Mouse (Mus musculus): ENCODE results near the gene Igf1r.

The Igf1r gene

DNA sequence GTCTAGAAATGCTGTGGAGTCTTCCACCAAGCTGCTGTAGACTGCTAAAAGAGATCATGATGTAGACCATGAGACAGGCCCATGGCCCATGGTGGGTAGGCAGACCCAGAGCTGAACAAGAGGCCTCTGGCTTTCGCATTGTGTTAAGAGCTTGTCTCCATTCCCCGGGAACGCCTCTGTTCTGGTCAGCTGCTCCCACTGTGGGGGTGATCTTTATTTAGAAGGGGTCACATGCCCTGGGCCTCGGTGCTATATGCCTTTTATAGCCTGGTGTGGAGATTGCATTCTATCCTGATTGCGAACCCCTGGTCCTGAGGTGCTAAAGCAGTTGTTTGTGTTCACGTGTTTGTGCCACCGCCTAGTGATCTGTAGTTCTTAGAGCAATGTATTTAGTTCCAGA lies 57.5 kb downstream of the Igf1r start:
- no peak for DNase-seq (ENCODE audit: low spot score)

DNA sequence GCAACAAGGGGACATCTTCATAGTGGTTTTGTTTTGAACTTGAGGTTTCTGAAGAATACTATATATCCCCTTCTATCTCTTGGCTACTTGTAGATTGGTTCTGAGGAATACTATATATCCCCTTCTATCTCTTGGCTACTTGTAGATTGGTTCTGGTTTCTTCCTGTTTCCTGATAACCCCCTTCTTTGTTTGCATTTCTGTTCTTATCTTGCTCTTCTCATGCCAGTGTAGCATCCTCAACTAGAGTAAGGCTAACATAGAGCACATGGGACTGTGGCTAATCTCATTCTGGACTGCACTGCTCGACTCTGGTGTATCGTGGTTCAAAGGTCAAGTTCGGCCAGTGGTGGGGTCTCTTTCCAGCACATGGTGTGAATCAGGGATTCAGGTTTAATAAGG lies 58.2 kb downstream of the Igf1r start:
- DNase-seq (ENCODE audit: low spot score) = no peak

DNA sequence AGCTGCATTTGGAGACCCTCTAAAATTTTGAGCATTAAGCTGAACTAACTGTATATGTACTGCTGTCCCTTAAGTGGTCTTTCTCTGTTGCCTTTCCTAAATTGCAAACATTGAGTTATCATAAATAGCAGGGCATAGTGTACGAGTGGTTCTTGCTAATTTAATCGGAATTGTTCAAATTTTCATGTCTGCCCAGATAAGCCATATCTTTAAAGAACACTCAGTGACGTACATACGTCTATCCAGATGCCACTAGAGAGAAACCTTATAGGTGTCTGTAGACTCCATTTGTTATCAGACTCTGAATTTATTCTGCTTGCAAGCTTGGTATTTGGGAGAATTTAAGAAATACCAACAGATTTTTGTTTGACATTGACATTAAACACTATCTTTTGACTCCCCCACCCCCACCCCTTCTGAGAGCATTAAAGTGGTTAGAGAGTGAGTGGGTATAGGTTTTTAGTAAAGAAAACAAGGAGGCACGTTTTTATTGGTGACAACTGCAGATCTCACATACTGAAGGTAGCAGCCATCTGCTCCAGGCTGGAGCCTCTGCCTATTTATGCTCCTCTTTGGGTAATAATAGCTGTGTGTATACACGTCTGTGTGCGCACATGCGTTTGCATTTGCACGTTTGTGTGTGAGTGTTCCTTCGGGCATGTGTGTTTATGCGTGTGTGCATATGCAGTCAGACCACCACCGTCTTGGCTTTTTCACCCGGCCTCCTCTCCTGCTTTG lies 58.9 kb downstream of the Igf1r start:
- no peak for DNase-seq (ENCODE audit: low spot score)

DNA sequence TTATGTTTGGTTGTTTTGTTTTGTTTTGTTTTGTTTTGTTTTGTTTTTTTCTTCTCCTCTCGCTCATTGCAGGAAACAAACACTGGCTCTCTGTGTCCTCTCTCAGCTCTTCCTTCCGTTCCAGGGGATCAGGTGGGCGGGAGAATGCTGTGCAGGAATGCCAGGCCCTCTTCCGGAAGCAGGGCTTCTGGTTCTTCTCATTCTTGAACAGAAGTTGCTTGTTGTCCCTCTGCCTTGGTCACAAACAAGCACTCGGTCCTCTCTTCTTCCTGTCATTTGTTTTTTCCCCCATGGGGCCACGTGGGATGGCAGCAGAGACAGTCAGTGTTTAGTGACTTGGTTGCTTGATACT lies 59.5 kb downstream of the Igf1r start:
- DNase-seq (ENCODE audit: low spot score) = no peak

DNA sequence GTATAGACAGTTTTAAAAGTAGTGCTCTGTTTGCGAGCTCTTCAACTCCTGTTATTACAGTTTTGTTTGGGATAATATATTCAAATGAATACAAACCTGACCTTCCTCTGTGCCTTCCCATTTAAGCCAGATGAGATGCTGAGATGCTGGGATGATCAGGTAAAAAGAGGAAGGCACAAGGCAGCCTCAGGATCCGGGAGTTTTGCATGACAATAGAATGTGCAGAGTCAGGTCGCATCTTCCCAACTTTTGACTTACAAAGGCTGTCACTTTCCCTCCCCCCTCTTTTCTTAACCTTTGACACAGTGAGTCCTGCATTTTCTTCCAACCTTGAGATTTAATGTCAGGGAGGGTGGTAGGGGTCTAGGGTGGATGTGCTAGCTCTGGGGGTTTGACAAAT lies 61.9 kb downstream of the Igf1r start:
- DNase-seq (ENCODE audit: low spot score) = no peak

DNA sequence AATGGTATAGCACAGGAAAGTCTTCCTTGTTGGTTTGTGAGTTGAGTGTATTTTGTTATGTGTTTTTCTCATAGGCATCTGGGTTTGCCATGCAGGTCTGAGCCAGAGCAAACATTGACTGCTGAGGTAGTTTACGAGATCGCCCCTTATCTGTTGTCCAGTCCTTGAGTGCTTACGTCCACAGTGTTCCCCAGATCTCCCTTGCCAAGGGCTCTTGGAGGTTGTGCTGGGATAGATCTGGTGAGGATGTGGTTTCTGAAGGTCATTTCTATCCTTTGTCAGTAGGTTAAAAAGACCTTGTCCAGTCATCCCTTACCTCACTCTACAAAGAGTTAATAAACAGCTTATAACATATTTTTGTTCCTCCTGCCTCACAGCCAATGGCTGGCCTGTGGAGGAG lies 62.8 kb downstream of the Igf1r start:
- DNase-seq (ENCODE audit: low spot score) = no peak

DNA sequence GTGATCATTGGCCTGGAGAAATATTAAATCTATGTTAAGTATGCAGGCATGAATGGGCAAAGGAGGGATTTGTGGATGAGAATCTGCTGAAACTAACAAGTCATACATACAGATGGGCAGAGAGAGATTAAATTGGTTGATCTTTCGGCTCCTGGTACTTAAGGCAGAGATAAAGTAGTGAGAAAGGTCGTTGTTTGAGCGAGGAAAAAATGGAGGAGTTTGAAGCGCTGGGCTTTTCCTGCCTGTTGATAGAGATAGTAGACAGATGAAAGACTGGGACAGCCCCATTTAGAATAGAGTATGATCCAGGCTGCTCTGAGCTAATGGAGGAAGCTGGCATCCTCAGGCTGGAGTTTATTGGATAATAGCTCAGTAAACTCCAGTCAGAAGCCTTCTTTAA lies 65.4 kb downstream of the Igf1r start:
- no peak for DNase-seq (ENCODE audit: low spot score)

DNA sequence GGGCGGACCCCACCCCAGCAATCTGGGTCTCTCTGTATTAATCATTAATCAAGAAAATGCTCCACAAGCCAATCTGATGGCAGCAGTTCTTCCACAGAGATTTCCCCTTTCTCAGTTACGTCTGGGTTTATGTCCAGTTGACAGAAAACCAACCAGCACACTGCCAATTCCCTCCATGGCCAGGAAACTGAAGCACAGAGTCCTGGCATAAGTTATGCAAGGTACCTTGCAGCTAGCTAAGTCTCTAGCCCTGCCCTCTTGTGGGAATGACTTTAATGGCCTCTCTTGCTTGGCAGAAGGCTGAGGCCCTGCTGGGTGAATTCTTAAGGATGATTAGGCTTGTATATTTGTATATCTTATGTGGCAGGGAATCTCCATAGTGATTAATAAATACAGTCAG lies 67.9 kb downstream of the Igf1r start:
- DNase-seq (ENCODE audit: low spot score) = no peak

DNA sequence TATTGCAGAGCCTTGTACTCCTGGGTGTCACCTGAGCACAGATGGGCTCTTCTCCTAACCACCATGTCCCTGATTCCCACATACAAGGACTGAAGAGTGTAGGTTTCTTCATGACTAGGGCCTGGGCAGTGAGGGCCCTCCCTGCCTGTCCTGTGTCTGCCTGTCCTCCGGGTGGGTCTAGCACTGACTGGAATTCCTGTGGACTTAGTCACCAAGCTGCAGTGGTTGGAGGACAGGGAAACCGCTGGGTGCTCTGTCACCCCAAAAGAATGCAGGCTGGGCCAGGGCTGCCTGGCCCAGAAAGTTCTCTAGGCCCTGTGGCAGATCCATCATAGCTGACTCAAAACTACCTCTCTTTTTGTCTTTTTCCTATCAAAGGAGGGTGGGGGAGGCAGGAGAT lies 69.1 kb downstream of the Igf1r start:
- no peak for DNase-seq (ENCODE audit: low spot score)

DNA sequence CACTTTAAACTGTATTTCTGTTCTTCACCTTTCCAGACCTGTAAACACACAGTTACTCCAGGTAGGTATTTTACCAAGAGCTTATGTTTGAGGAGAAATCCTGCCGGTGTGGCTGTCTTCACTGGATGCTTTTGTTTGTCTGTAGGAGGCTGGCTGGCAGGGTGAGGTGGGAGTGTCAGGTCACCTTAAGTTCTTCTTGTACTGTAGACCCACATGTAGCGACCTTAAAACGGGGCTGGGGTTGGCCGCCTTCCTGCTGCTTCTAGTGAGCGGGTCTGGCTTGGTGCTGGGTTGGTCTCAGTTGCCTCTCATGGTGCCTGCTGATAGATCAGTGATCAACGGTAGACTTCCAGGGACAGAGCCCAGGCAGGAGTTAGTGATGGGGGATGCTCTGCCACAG lies 69.6 kb downstream of the Igf1r start:
- no peak for DNase-seq (ENCODE audit: low spot score)

DNA sequence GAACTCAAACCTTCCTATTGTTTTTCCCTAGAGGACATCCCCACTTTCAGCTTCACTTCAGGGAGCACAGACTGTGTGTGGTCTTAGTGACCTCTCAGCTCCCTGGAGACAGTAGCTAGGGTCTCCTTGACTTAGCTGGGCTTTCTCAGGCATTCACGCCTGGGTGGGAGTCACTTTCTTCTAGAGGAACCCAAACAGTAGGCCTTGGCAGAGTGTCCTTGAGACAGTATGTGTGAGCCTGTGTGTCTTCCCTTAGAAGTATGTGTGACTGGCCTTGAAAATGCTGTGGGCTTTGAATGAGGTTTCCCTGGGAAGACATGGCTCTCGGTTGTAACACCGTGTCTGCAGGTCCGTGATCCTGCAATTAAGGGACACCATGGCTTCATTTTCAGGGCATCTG lies 71.3 kb downstream of the Igf1r start:
- DNase-seq (ENCODE audit: low spot score) = no peak

DNA sequence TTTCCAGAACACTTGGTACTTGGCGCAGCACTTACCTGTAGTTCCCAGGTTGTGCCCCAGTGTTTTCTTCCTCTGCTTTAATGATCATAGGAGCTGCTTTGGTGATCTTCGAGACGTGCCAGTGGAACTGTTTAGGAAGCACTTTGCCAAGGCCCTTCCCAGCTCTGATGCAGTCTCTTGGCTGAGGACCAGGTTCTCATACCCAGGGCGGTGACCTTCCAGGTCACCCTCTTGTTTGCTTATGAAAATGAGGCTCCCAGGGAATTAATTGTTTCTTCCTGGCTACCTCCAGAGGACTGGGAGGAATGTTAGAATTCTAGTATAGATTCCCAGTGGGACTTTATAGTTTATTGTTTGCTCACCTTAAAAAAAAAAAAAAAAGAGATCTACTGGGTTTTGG lies 72.0 kb downstream of the Igf1r start:
- no peak for DNase-seq (ENCODE audit: low spot score)

DNA sequence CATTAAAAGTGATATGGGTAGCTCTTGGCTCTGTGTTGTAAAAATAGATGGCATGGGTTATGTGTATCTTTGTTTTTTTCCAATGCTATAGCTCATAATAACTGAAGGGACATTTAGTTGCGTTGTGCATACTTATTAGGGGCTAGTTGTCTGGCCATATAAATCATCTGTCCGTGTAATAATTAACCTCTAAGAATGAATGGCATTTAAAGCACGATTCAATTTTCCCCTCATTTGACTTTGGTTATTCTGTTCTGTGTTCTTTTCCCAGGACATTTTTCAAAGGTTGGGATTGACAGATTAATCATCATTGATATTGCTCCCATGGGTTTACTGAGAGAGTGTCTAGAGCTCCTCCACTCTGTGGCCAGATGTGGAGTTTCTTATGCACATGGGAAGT lies 72.8 kb downstream of the Igf1r start:
- no peak for DNase-seq (ENCODE audit: low spot score)

DNA sequence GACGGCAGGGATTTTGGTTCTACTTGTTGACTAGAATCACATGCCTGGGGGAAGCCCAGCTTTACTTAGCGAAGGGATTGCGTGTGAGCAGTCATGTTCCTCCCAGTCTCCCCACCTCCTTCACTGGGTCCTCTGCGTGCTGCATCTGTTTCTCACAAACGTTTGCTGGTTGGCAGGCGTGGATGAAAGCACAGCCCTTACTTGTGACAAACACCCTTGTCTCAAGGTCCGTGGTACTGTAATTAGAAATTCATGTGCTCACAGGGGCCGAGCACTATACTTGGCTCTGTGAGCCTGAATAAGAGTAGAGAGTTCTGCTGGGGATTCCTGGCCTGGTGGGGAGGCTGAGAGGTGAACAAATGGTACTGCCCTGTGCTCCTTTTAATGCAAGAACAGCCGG lies 73.4 kb downstream of the Igf1r start:
- no peak for DNase-seq (ENCODE audit: low spot score)

DNA sequence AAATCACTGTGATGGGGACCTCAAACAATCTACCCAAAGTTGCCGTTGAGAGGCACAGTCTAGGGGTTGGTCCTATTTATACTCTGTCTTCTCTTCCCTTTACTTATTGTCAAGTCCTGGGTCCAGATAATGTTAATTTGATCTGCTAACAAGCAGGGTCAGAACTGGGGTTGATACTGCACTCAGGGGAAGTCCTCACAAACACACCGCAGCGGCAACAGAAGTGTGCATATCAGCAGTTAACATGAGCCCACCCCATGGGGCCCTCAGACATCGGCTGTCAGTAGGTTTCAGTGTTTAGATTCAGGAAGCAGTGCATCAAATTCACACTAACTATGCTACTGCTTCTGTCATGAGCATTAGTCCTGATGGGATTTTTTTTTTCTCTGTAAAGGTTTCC lies 75.5 kb downstream of the Igf1r start:
- DNase-seq (ENCODE audit: low spot score) = no peak

DNA sequence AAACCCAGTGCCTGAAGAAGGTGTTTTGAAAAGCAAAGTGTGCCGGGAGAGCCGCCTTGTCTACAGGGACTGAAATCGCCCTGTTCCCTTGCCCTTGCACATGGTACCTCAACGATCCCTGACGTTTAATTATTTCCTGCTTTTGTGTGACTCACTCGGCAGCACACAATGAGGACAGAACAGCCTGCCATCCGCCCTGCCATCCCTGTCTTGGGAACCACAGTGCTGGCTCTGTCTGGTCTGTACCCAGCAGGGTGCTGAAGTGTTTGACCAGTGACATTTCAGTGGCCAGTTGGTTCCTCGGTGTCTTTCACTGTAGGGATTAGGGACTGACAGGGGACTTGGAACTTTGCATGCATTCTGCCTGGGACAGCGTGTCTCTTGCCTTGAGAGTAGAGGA lies 78.2 kb downstream of the Igf1r start:
- no peak for DNase-seq (ENCODE audit: low spot score)

DNA sequence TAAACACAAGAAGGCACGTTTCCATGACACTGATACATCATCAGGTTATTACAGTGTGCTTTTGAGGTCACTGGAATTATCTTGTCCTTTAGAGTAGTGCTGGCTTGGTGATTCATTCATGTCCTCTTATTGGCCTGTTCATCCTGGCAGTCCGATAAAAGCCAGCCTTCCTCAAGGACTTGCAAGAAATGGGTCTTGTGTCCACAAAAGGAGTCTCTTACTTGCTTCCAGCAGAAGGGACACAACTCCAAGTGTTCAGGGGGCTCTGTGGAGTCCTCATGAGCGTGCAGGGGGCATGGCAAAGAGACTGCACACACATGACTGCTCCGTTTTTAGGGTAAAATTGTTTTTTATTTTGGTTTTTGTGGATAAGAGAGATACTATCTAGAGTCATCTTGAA lies 83.9 kb downstream of the Igf1r start:
- DNase-seq (ENCODE audit: low spot score) = no peak

DNA sequence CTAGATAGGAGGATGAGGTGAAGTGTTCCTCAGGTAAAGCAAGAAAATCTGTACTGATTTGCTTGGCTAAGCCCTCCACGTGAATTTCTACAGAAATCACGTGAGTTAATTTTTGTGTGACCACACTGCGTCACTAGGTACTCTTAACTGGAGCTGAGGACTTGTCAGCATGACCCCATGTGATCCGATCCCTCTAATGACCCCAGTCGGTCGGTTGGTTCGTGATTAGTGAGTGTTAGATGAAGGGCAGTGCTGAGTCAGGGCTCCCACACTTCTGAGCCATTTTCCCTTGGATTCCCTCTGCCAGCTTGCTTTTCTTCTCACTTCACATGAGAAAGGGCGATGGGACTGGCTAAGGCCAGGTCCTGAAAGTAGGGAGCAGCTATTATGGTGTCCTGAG lies 86.2 kb downstream of the Igf1r start:
- no peak for DNase-seq (ENCODE audit: low spot score)

DNA sequence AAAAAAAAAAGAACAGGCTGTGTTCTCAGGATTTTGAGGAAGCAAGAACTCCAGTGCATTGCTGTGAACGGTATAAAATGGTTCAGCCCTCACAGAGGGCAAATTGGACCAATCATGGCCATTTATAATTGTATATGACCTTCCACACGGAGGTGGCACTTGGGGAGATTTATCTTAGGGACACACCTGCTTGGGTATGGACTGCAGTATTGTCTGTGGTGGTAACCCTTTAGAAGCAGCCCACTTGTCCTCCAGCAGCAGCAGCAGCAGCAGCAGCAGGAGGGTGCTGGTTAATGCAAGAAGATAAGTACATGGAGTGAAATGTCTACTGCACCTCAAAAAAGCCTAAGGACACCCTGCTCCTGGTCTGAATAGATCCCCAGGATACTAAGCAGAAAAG lies 86.9 kb downstream of the Igf1r start:
- DNase-seq (ENCODE audit: low spot score) = no peak

DNA sequence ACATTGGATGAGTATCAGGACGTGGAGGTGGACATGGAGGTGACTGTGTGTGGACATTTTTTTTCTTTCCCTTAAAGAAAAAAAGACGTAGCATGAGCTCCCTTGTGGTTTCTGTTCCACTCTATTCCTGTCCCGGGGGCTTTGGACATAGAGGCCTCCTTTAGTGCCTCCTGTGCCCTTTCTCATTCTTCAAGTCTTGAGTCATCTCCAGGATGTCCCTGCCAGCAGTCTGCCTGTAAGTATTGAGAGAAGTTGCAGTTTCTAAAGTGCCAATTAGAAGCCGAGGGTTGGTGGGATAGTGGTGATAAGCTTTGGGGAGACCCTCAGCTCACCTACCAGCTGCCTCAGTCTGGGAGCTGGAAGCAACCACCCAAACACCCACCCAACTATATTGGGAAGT lies 92.0 kb downstream of the Igf1r start:
- DNase-seq (ENCODE audit: low spot score) = no peak

DNA sequence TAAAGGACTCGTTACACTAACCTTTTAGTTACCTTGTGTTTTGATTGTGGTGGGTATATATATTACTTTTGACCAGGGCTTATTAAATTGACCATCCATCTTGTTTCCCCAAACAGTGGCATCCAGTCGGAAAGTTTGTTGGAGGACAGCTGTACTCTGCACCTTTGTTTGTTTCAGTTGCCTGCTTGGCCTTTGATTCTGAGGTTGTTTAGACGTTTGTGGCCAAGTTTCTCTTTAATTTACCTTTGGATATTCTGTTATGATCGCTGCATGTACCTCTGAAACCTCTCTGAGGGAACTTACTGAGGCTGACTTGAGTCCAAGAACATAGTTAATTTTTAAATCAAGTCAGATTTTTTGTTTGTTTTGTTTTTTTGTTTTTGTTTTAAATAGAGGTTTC lies 94.5 kb downstream of the Igf1r start:
- no peak for DNase-seq (ENCODE audit: low spot score)

DNA sequence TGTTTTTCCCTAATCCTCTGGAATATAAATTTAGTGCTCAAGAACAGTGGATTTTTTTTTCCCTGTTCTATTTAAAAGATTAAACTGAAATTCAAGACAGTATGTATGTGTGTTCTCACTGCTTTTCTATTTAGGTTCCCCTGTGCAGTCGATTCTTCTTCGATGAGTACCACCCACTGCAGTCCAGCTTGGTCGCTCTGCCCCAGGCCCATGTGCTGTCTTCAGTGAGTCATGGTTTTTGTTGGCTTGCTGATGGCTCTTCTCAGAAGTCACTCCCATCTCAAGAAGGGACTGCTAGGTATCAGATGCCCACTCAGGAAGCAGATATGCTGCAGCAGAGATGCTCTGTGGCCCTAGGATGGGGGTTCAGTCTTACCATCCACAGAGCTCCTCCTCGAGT lies 95.9 kb downstream of the Igf1r start:
- no peak for DNase-seq (ENCODE audit: low spot score)

DNA sequence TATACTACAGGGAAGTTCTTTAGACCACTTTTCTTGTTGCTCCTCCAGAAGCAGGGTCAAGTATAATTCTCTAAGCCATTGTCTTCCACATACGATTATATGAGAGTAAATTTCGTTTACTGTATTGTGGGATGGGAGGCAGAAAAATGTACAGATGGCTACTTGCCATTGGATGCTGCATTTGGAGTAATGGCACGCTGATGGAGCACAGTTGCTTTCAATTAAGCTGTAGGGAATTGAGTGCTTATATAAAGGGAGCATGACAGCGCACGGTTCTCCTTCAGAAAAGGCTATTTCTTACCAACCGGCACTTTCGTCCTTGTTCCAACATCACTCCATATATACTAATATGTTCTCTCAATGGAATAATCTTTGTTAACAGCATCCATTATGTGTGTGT lies 96.4 kb downstream of the Igf1r start:
- DNase-seq (ENCODE audit: low spot score) = no peak

DNA sequence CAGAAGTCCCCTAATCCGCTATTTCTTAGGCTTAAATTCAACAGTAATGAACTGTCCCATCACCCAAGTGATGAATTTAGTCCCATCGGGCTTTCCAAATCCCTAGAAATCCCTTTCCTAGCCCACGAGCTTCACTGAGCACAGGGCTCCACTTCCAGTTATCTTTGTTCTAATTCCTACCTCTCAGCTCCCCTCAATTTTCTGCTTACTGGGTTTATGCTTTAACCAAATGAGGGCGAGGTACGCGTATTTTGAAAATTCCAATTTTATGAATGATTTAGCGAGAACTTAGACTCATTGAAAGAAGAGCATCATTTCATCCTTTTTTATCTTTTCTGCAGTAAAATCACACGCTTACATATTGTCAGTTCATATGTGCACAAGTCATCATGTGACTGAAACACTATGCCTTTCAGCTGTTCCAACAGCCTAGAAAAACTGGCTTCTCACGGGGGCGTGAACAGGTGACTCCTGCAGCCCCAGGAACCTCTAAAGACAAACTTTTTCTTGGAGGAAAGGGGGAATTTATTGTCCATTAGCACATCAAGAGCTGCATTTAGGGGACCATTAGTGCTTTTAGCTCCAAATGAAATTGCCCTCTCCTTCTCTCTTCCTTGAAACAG lies 100.5 kb downstream of the Igf1r start:
- no peak for DNase-seq (ENCODE audit: low spot score)
